Mouse (Mus musculus) left cerebral cortex, adult 2 months (tissue): ENCODE measurements around the gene Snx27. TPM values are rescaled to one million over a fixed set of nuclear protein-coding genes. Genes with fewer than 3 reads are reported as not detected.

ENCODE experiments used
- DNase-seq, 2 experiments: peaks; one replicate each; pipeline ENCODE4 v3.0.0; 2021 to 2022; ENCODE audit warnings: low spot score in 2 of 2, mixed read lengths in 1 of 2; ENCODE audit errors: extremely low spot score in 1 of 2
- H3K27ac ChIP-seq: fragments of 200-600 bp; 2 replicates; pipeline ENCODE4 v1.8.1; 2022
- H3K4me3 ChIP-seq: fragments of 200-600 bp; 2 replicates; pipeline ENCODE4 v1.8.1; 2022
- CTCF ChIP-seq: fragments of 200-600 bp; IDR thresholded peaks from 2 replicates; pipeline ENCODE4 v1.8.1; 2022; ENCODE audit warnings: antibody characterized with exemption, mild to moderate bottlenecking, moderate library complexity
- intact Hi-C: fragments of 180-260 bp; cut with DNase I; formaldehyde crosslinking; loops from one replicate; pipeline ENCODE4 v1.15.1; 2025
- total RNA-seq, 2 experiments: library from RNA; stranded (reverse); gene quantifications; 2 replicates each; pipeline ENCODE4 v1.2.3; 2021

The Snx27 gene
- total RNA-seq, 2 experiments from 2014 or later: 102 to 107 TPM

DNA sequence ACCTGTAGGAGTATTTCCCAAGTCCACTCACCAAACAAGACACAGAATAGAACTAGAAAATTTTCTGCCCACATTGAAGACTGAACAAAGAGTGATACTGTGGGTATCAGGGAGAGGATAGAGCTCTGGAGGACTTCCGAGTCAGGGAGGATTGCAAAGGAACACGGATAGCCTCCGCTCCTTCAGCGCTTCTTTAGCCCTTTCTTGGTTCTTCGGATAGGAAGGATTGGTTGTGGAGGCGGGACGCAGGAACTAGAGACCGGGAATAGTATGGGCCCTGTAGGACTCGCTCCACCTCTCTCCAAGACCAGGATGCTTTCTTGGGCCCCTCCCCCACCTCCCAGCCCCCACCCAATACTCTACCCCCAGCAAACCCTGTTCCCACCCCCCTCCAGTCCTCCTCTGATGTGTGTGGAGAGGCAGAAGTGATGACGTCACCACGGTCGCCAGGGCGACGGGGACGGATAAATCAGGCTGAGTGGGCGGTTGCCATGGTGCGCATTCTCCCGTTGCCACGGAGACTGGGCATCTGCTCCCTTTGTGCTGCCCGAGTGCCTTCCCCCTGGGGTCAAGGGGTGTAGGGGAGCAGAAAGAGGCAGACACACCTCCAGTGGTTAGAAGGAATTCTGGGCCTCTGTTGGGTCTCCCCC, 98.6 kb downstream of the Snx27 start:
- intact Hi-C loops: no loop called here
- TF ChIP-seq CTCF: no peak
- peak; percentile 96 for DNase-seq
- peak overlapping the region; percentile 22; the same call in 1 of the 2 replicates for H3K4me3 ChIP-seq
- H3K27ac ChIP-seq: peak overlapping the region; percentile 98

DNA sequence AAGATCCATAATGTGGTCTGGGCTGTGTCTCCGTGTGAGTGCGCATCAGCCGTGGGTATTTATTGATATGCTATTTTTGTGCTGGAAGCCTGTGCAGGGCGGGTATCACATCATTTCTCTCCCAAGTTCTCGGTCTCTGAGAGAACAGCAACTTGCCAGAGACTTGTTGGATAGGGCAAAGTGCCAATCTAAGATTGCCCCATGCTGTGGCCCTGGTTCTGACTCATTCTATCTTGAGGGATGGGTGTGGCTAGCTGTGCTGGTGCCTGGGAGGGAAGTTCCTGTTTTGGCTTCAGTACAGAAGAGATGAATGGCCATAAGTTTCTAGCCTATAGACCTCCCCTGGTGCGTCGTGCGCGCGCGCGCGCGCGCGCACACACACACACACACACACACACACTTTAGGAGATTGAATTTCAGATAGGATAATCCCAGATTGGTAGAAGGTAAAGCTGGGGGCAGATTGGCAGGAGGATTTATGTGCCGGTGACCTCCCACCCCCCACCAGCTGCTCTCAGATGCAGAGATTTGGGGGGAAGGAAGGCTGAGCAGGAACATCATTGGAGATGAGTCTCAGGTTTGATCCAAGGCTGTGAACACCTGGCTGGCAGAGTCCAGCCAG, 99.6 kb downstream of the Snx27 start:
- Histone ChIP-seq H3K4me3 (0 out of 2 replicates have a peak overlapping the region, but pooled peaks have one; percentile 13), H3K27ac (peak overlapping the region; percentile 98)
- TF ChIP-seq CTCF: no peak
- intact Hi-C loops: no loop called here
- DNase-seq: no peak

DNA sequence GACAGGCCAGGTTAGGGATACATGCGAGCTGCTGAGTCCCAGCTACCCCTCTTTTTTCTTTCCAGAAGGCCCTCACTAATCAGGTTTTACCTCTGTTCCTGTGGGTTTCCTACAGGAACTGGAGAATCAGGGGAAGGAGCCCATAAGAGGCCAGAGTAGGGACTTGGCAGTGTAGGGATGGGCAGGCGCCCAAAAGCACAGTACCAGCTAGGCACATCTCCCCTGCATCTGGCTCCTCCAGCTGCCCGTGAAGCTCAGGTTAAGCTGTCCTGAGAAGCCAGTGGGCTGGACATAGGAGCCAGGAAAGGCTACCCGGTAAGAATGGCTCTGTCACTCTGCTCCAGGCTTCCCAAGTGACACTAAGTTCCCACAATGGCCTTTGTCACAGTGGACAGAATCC, 101.1 kb downstream of the Snx27 start:
- intact Hi-C loops: no loop called here
- Histone ChIP-seq H3K4me3 (peak overlapping the region; percentile 13; the same call in 1 of the 2 replicates), H3K27ac (peak overlapping the region; percentile 78)
- DNase-seq: no peak
- TF ChIP-seq CTCF: no peak

DNA sequence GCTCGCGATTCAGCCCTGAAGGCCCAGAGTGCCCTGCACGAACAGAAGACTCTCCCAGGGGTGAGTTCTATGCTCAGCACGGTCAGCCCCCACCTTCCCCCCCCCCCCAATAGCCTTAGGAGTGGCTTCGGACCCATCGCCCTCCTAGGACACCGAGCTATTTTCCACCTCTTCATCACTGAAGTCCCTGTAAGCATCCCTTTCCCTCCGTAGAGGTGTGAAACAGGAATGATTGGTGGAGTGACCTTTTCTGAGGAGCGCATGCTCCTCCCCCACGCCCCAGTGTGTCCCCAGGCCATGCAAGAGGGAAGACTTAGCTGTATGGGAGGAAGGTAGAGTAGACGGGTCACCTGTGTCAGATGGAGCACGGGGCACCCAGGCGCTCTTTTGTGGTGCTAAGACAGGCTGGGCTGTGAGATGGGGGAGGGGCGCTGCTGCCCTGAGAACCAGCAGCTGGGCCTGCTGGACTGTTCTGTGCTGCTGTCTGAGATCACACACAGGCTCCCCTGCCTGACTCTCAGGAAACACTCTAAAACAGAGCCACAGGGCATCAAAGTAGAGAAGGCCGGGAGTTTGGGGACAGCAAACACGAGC, 102.1 kb downstream of the Snx27 start, which contains the start of gene Riiad1:
TSS of gene Riiad1 (minus strand) at position 51 of the 594 bp plus-strand sequence.
- TF ChIP-seq CTCF: no peak
- peak within 1 kb of the TSS; percentile 74 for H3K4me3 ChIP-seq
- no peak for DNase-seq
- intact Hi-C loops: no loop called here
- H3K27ac ChIP-seq: peak within 1 kb of the TSS; percentile 98

DNA sequence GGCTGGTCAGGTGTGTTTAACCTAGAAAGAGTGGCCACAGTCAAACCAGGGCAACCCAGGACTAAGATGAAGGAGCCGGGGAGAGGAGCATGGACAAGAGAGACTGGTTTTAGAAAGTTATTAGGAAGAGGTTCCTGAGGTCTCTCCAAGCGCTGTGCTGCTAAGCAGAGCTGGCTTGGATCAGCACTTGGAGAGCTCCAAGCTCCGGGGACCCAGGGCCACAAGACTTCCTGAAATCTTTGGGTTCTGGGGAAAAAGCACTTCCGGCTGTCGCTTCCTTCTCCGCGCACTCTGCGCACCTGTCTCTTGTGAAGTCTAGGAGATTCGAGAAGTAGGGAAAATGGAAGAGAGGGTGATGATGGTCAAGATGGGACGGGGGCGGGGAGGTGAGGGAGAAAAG, 103.0 kb downstream of the Snx27 start:
- no peak for TF ChIP-seq CTCF
- DNase-seq: no peak
- Histone ChIP-seq H3K27ac (peak overlapping the region; percentile 98), H3K4me3 (peak overlapping the region; percentile 74)
- intact Hi-C loops: loop anchor here (2.0 kb wide), 1 partner anchor 15 kb away; no protein-coding TSS in a partner anchor

DNA sequence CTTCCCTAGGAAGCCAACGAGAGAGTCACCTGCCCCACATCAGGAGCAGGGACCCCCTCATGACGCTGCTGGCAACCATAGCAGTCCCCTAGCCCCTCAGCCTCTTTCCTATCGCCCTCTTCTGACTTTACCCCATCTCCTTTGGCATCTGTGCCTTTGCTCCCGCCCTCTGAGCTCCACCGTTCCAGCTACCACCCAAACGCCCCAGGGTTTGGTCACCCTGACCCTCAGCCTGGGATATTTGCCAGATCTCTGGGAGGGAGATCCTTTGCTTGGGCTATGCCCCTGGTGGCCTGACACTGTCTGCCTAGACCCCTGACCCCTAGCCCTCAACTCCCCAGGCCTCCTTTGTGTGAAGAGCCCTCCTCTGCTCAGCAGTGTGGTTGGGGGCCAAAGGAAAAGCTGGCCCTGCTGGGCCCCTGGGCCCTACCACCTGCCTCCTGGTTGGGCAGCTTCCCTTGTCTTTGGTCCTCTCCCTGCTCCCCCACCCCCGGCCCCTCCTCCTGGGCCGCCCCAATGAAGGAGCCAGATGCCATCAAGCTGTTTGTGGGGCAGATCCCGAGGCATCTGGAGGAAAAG, 103.8 kb downstream of the Snx27 start:
- Histone ChIP-seq H3K27ac (peak overlapping the region; percentile 98), H3K4me3 (peak overlapping the region; percentile 74)
- no peak for DNase-seq
- no peak for TF ChIP-seq CTCF
- intact Hi-C loops: loop anchor here (2.0 kb wide), 1 partner anchor 14 kb away; no protein-coding TSS in a partner anchor

DNA sequence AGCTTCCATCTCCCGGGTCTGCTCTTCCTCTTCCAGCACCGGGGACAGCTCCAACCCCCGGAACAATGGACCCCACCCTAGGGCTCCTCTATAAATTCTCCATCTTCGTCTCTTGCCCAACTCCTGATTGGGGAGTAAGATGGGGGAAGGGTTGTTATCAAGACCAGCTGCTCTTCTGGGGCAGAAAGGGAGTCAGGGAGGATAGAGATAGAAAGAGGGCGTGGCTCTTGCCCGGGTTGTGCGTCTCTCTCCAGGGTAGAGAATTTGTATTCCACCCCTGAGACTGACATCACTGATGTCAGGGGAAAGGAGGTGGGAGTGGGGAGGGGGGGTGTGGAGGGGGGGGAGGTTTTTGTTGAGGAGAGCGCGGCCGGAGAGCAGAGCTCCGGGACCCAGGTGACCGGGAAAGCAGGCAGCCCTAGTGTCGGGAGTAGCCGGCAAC, 104.5 kb downstream of the Snx27 start, which contains the start of gene Celf3:
TSS of gene Celf3 (plus strand) at position 315 of the 442 bp plus-strand sequence.
- H3K27ac ChIP-seq: peak within 1 kb of the TSS; percentile 98
- intact Hi-C loops: loop anchor here (2.0 kb wide), 1 partner anchor 13 kb away; no protein-coding TSS in a partner anchor
- peak; percentile 76 for DNase-seq
- H3K4me3 ChIP-seq: peak within 1 kb of the TSS; percentile 74
- no peak for TF ChIP-seq CTCF

DNA sequence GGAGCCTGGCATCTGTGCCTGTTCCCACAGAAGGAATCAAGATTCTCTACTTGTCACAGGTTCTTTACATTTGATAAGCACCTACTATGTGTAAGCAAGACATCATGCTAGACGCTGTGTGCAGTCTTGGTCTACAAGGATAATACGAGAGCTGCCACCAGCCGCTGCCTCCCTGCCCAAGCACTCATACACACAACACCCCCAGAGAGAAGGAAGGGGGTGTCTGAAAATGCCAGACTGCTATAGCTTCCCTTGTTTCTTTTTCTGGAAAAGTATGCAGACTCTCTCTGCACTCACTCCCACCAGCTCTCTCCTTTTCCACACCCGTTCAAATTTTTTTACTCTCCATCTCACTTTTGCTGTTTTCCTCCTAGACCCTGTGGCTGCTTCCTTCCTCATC, 105.1 kb downstream of the Snx27 start:
- peak overlapping the region; percentile 74 for H3K4me3 ChIP-seq
- intact Hi-C loops: no loop called here

DNA sequence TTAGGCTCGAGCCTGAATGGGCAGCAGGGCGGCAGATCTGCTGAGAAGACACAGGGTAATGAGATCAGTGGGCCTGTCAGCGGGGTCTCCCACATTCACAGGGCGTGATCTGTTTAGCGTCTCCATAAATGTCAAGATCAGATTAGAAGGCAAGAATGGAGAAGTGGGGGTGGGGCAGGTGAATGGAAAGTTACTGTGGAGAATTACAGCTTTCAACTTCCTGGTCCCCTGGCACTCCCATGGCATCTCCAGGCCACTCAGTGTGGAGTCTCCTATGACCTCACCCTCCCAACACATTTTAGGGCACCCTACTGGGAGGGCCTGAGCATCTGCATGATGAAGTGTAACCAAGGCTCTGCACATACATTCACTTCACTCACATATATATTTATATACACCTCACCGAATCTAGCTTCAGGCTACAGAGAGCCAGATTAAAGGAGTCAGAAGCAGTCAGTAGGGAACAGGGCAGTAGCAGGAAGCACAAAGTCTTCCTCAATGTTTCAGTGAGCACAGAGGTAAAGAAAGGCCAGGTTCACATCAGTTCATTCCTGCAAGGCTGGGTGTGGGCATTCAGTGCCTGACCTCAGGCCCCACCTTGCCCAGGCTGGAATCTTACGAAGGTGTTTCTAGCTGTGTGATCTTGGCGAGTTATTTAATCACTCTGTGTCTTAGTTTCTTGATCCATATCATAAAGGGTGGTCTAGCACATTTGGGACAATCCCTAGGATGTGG, 106.0 kb downstream of the Snx27 start:
- intact Hi-C loops: no loop called here
- H3K4me3 ChIP-seq: no peak overlapping the region
- no peak for DNase-seq
- TF ChIP-seq CTCF: no peak
- H3K27ac ChIP-seq: peak overlapping the region; percentile 98

More for the DNA sequence above, 105.1 kb downstream of the Snx27 start:
- H3K27ac ChIP-seq: peak overlapping the region; percentile 98
- peak in 1 of 2 experiments; percentile 49 for DNase-seq
- no peak for TF ChIP-seq CTCF

DNA sequence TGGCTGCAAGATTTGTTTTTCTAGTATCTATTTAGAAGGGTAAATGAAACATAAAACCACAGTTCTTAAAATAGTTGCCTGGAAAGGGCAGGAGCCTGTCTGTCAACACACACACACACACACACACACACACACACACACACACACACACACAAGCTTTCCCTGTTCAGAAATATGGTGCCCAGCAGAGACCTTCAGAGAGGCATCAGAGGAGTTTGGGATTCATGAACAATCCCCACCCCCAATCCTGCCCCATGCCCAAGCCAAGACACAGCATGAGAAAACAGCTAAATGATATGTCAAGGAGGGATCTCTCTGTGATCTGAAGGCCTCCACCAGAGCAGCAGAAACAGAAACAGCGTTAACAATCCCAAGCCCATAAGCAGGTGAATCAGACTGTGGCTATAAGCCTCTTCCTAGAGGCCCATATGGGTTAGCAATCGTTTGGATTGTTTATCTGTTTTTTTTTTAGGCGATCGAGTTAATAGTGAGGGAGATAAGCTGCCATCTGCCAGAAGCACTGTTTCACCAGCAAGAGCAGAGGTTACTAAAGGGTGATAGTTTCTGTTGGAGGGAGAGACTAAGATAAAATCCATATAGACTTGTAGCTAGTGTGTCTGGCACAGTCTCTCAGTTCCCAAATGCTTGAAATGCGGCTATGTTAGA, 108.8 kb downstream of the Snx27 start:
- Histone ChIP-seq H3K27ac (no peak overlapping the region), H3K4me3 (no peak overlapping the region)
- no peak for DNase-seq
- no peak for TF ChIP-seq CTCF
- intact Hi-C loops: no loop called here

DNA sequence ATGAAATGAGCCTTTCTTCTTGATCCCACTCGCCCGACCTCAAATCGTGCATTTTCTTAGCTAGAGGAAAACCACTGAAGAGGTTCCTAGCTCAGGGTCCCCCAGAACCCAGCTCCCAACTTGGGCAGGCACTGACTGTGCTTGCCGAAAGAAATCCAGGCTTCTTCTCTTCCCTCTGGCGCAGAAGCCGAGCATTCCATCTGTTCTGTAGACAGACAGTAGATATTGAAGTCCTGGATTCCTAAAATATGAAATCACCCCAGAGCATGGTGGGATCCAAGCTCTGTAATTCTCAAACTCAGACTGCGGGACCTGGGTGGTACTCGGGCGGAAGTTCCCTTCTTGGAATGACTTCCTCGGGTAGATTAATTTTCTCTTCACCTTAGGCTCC, 109.4 kb downstream of the Snx27 start:
- no peak for TF ChIP-seq CTCF
- no peak for DNase-seq
- H3K27ac ChIP-seq: peak overlapping the region; percentile 65
- intact Hi-C loops: no loop called here
- H3K4me3 ChIP-seq: no peak overlapping the region; the same call in 1 of the 2 replicates
